Mouse (Mus musculus) activated CD4-positive, CD25-positive, alpha-beta regulatory T cell, adult 4 months (primary cell): ENCODE results near the gene Dbn1. TPM values are rescaled to one million over a fixed set of nuclear protein-coding genes. Genes with fewer than 3 reads are reported as not detected.
"Not testable (repeated sequence)": the region's sequence is repeated elsewhere in the genome, so short reads cannot be mapped to it uniquely, and the experiment has no call there.

Experiments
- ATAC-seq: one replicate; pipeline ENCODE4 v1.8.0; 2017
- polyA plus RNA-seq, 2 experiments: library from polyadenylated mRNA; unstranded; fragments of 100-300 nt; shearing (Covaris generic); gene quantifications; one replicate each; pipeline ENCODE4 v1.2.1; 2017

Gene Dbn1
- polyA plus RNA-seq, 2 experiments from 2014 or later = 0.25 TPM; not detected in 1

- ATAC-seq = no peak
Measured at GRCm38 (mm10) chr13:55448131-55448530, 39.8 kb downstream of the Dbn1 start.

- ATAC-seq = peak; percentile 4
Measured at GRCm38 (mm10) chr13:55447543-55447943, 40.4 kb downstream of the Dbn1 start.

GRCm38 (mm10) chr13:55446483-55447105 is 41.3 kb downstream of the Dbn1 start:
- ATAC-seq = no peak

- no peak for ATAC-seq
Measured at GRCm38 (mm10) chr13:55445361-55446091, 42.4 kb downstream of the Dbn1 start.

GRCm38 (mm10) chr13:55444937-55445315 is 43.0 kb downstream of the Dbn1 start, which contains the start of gene Grk6:
Gene Grk6, plus strand, starts transcription at chr13:55445072.
- peak; percentile 71 for ATAC-seq

GRCm38 (mm10) chr13:55444286-55444936 is 43.5 kb downstream of the Dbn1 start:
- ATAC-seq = peak; percentile 32

- peak; percentile 40 for ATAC-seq
Measured at GRCm38 (mm10) chr13:55443799-55444285, 44.1 kb downstream of the Dbn1 start.

GRCm38 (mm10) chr13:55437111-55437629 is 50.7 kb downstream of the Dbn1 start:
- not testable (repeated sequence) for ATAC-seq

- peak; percentile 96 for ATAC-seq
Measured at GRCm38 (mm10) chr13:55431889-55432685, 55.8 kb downstream of the Dbn1 start.

- no peak for ATAC-seq
Measured at GRCm38 (mm10) chr13:55430566-55430965, 57.3 kb downstream of the Dbn1 start.

GRCm38 (mm10) chr13:55429226-55429888 is 58.6 kb downstream of the Dbn1 start:
- ATAC-seq = no peak

GRCm38 (mm10) chr13:55426613-55427012 is 61.3 kb downstream of the Dbn1 start, which contains the start of gene F12:
Gene F12, minus strand, starts transcription at chr13:55426793.
- no peak for ATAC-seq

Other genes with a start within 250 kb of the Dbn1 start
- gene Prelid1, start 167.6 kb downstream of the Dbn1 start, polyA plus RNA-seq = 100 to 1,000 TPM; 282 to 313 TPM
- gene Rab24, start 166.2 kb downstream of the Dbn1 start, polyA plus RNA-seq = 10 to 100 TPM; 10.3 to 13.3 TPM
- gene Mxd3, start 158.3 kb downstream of the Dbn1 start, polyA plus RNA-seq = 10 to 100 TPM in 1 of 2 experiments, 1 to 10 TPM in 1; 9.2 to 12.4 TPM
- 10 to 100 TPM; 46.7 to 58.6 TPM for gene Lman2, start 125.3 kb downstream of the Dbn1 start, polyA plus RNA-seq
- gene Rgs14, start 118.4 kb downstream of the Dbn1 start, polyA plus RNA-seq = 10 to 100 TPM; 51.5 to 69.6 TPM
- gene Slc34a1, start 89.9 kb downstream of the Dbn1 start, polyA plus RNA-seq = not detected
- gene Pfn3, start 72.9 kb downstream of the Dbn1 start, polyA plus RNA-seq = not detected
- not detected for gene F12, start 61.3 kb downstream of the Dbn1 start, polyA plus RNA-seq
- gene Grk6, start 43.0 kb downstream of the Dbn1 start, polyA plus RNA-seq = 10 to 100 TPM; 38.6 to 43.6 TPM
- gene Prr7, start 23.8 kb downstream of the Dbn1 start, polyA plus RNA-seq = not detected
- 10 to 100 TPM in 1 of 2 experiments, 1 to 10 TPM in 1; 7.4 to 14.4 TPM for gene Pdlim7, start 25.6 kb upstream of the Dbn1 start, polyA plus RNA-seq
- 1 to 10 TPM in 1 of 2 experiments, not detected in 1; 2.7 TPM for gene Dok3, start 41.2 kb upstream of the Dbn1 start, polyA plus RNA-seq
- 10 to 100 TPM; 46.8 to 54.5 TPM for gene Ddx41, start 48.5 kb upstream of the Dbn1 start, polyA plus RNA-seq
- 10 to 100 TPM; 21.6 to 26.7 TPM for gene Fam193b, start 83.0 kb upstream of the Dbn1 start, polyA plus RNA-seq
- gene Tmed9, start 85.6 kb upstream of the Dbn1 start, polyA plus RNA-seq = 100 to 1,000 TPM; 152 to 296 TPM
- gene B4galt7, start 111.8 kb upstream of the Dbn1 start, polyA plus RNA-seq = 10 to 100 TPM; 24.5 to 30.2 TPM
- 10 to 100 TPM; 31.7 to 39.9 TPM for gene Caml, start 134.9 kb upstream of the Dbn1 start, polyA plus RNA-seq
- gene Ddx46, start 146.9 kb upstream of the Dbn1 start, polyA plus RNA-seq = 10 to 100 TPM; 59.1 to 64.8 TPM
- gene B230219D22Rik, start 205.0 kb upstream of the Dbn1 start, polyA plus RNA-seq = 10 to 100 TPM; 12.9 to 15.2 TPM
- 10 to 100 TPM; 31.4 to 31.5 TPM for gene Txndc15, start 226.5 kb upstream of the Dbn1 start, polyA plus RNA-seq
- gene Pcbd2, start 239.3 kb upstream of the Dbn1 start, polyA plus RNA-seq = 10 to 100 TPM; 11.9 to 15.1 TPM